Mouse (Mus musculus): ENCODE results near the gene Atg7. TPM values are rescaled to one million over a fixed set of nuclear protein-coding genes. Genes with fewer than 3 reads are reported as not detected.

The Atg7 gene
- polyA plus RNA-seq, 1 experiment: 25.3 TPM

DNA sequence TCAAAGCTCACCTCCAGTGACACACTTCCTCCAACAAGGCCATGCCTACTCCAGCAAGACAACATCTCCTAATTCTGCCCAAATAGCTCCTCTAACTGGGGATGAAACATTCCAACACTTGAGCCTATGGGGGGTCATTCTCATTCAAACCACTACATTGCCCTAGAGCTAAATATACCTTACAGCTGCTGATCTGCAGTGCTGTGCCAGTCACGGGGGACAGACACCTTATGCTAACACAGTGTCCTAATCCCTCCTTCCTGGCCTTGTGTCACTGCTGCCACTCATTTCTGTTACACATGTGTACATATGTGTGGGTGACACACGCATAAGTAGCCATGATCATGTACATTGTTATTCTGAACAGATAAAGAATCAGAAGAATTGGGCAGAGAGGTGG is 127.4 kb downstream of the Atg7 start:
- no peak overlapping the region for H3K4me3 ChIP-seq (ENCODE audit: insufficient read depth, low read length)
- H3K27ac ChIP-seq (ENCODE audit: insufficient read depth, low read length): no peak overlapping the region
- peaks cover 8% of the 10 kb centered on the region; the same call in 1 of the 2 replicates for H3K4me1 ChIP-seq (ENCODE audit: control insufficient read depth, insufficient read depth, low read length)
- TF ChIP-seq POLR2A (IDR thresholded peaks at IDR 0.05; ENCODE audit: extremely low read depth, insufficient read depth, low read length) (no peak), CTCF (IDR thresholded peaks at IDR 0.05; ENCODE audit: extremely low read depth, insufficient read depth, low read length) (no peak)

DNA sequence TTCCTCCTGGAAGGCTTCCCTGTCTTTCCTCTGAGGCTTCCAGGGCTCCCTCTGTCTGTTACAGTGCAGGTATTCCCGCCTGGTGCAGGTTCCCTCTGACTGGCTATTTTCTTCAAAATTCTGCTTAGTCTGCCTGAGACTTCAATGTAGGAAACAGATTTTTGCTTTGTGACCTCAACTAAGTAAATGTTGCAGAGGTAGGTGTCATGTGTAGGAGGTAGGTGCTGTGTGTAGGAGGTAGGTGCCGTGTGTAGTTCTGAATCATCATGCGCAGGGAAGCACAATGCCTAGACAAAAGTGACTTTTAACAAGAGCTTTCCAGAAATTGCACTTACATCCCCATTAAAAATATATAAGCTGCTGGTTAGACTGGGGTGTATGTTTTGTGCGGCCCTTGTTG is 128.6 kb downstream of the Atg7 start:
- H3K27ac ChIP-seq (ENCODE audit: insufficient read depth, low read length): no peak overlapping the region
- H3K4me1 ChIP-seq (ENCODE audit: control insufficient read depth, insufficient read depth, low read length): peaks cover 8% of the 10 kb centered on the region; the same call in 1 of the 2 replicates
- no peak overlapping the region for H3K4me3 ChIP-seq (ENCODE audit: insufficient read depth, low read length)
- no peak for TF ChIP-seq CTCF (IDR thresholded peaks at IDR 0.05; ENCODE audit: extremely low read depth, insufficient read depth, low read length)
- no peak for TF ChIP-seq POLR2A (IDR thresholded peaks at IDR 0.05; ENCODE audit: extremely low read depth, insufficient read depth, low read length)

DNA sequence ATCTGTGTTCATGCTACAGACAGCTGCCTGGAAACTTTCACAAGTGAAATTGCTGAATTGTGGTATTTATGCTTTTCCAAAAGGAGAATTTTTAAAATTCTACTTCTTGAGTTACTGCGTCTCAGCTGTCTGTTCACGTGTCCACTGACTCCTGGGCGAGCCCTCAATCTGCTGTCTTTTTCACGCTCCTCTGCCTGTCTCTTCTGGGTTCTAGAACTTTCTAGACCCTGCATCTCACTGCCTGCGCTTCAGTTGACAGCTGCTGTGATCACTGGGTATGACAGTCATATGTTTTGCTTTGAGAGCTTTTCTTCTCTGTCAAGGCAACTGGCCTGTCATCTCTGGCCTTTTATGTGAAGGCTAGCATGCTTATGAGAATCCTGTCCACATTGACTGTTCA is 132.3 kb downstream of the Atg7 start:
- no peak for TF ChIP-seq CTCF (IDR thresholded peaks at IDR 0.05; ENCODE audit: extremely low read depth, insufficient read depth, low read length)
- no peak for TF ChIP-seq POLR2A (IDR thresholded peaks at IDR 0.05; ENCODE audit: extremely low read depth, insufficient read depth, low read length)
- Histone ChIP-seq H3K27ac (ENCODE audit: insufficient read depth, low read length) (no peak overlapping the region), H3K4me3 (ENCODE audit: insufficient read depth, low read length) (no peak overlapping the region), H3K4me1 (ENCODE audit: control insufficient read depth, insufficient read depth, low read length) (peaks cover 8% of the 10 kb centered on the region; the same call in 1 of the 2 replicates)

DNA sequence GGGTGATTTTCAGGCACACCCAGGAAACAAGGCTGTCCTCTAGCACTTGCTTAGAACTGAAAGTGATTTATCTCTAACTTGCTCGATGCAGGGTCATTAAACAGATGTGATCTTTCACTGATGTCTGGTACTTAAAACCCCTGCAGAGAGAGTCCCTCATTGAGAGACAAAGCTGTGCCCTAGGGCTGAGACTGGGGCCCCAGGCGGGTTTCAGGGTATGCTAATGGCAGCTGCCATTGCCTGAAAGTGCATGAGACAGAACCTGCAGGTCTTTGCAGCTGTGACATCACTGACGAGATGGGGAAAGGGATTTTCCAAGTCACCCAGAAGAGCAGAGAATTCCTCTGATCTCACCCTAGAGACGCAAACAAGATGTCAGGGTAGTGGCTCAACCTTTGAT is 135.0 kb downstream of the Atg7 start:
- H3K4me1 ChIP-seq (ENCODE audit: control insufficient read depth, insufficient read depth, low read length): peaks cover 2% of the 10 kb centered on the region; the same call in 1 of the 2 replicates
- no peak overlapping the region for H3K4me3 ChIP-seq (ENCODE audit: insufficient read depth, low read length)
- TF ChIP-seq CTCF (IDR thresholded peaks at IDR 0.05; ENCODE audit: extremely low read depth, insufficient read depth, low read length): no peak
- TF ChIP-seq POLR2A (IDR thresholded peaks at IDR 0.05; ENCODE audit: extremely low read depth, insufficient read depth, low read length): no peak
- H3K27ac ChIP-seq (ENCODE audit: insufficient read depth, low read length): no peak overlapping the region

DNA sequence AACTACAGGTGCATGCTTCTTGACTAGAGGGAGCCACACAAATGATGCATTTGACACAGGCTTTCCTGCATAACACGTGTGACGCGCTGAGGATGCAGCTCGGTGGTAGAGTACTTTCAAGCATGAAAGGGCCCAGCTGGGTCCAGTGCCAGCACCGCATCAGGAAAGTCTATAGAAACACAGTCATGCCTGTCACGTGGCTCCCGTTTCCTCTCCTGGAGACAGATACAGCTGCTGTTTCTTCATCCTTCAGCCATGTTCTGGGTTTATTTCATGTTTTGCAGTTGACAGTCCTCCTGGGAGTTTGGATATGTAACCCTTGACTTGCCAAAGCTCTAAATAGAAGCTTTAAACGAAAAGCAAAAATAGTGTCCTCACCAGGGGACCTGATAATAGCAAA is 135.8 kb downstream of the Atg7 start:
- no peak overlapping the region for H3K4me3 ChIP-seq (ENCODE audit: insufficient read depth, low read length)
- peaks cover 2% of the 10 kb centered on the region; the same call in 1 of the 2 replicates for H3K4me1 ChIP-seq (ENCODE audit: control insufficient read depth, insufficient read depth, low read length)
- TF ChIP-seq POLR2A (IDR thresholded peaks at IDR 0.05; ENCODE audit: extremely low read depth, insufficient read depth, low read length) (no peak), CTCF (IDR thresholded peaks at IDR 0.05; ENCODE audit: extremely low read depth, insufficient read depth, low read length) (no peak)
- no peak overlapping the region for H3K27ac ChIP-seq (ENCODE audit: insufficient read depth, low read length)

DNA sequence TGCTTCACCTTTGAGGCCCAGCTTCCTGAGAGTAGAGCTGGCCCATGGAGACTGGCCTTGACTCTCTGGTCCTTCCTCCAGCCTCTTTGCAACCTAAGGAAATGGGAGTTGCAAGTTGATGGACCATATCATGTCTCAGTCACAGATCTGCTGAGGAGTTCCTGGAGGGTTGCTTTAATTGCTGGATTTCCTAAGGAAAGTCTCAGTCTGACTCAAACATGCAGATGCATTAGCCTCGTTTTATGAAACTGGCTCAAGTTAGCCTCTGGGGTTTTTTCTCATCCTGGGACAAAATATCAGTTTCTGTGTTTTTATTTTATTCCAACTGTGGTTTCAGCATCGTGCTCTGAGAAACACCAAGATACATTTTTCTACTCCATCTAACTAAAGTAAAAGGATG is 137.7 kb downstream of the Atg7 start:
- Histone ChIP-seq H3K4me1 (ENCODE audit: control insufficient read depth, insufficient read depth, low read length) (peaks cover 2% of the 10 kb centered on the region; the same call in 1 of the 2 replicates), H3K4me3 (ENCODE audit: insufficient read depth, low read length) (no peak overlapping the region), H3K27ac (ENCODE audit: insufficient read depth, low read length) (no peak overlapping the region)
- TF ChIP-seq CTCF (IDR thresholded peaks at IDR 0.05; ENCODE audit: extremely low read depth, insufficient read depth, low read length) (no peak), POLR2A (IDR thresholded peaks at IDR 0.05; ENCODE audit: extremely low read depth, insufficient read depth, low read length) (no peak)

DNA sequence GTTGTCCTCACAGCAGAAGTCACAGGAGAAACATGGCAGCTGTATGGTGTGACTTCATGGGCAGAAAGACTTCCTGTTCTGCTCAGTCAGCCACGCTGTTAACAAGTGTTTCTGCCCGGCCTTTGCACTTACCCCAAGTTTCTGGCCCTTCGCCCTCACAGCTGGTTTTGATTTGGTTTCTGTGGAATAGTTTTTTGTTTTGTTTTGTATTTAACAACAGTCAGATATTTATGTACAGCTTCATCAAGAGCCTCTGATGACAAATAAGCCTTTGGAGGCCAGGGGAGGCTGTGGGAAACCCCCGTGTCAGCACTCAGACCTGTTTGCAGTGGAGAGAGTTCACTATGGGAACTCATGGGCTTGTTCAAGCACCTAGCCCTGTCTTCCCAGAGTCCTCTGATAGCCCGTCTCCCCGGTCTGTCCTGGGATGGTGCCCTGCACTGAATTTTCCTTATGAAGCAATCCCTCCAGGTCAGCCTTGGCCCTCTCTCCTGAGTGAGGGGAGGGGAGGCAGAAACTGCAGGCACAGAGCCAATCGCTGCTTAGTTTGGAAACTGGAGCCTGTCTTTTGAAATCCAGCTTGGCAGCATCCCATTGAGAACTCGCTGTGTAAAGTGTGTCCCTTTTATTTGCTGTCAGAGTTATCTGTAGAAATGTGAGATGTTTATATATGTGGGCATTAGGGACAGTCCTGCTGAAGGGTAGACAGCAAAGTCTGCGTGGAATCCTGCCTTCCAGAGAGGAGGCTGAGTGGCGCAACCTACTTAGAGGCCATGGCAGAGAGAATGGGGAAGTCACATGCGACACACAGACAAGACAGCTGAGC is 138.7 kb downstream of the Atg7 start:
- no peak for TF ChIP-seq POLR2A (IDR thresholded peaks at IDR 0.05; ENCODE audit: extremely low read depth, insufficient read depth, low read length)
- TF ChIP-seq CTCF (IDR thresholded peaks at IDR 0.05; ENCODE audit: extremely low read depth, insufficient read depth, low read length): no peak
- no peak overlapping the region for H3K27ac ChIP-seq (ENCODE audit: insufficient read depth, low read length)
- H3K4me1 ChIP-seq (ENCODE audit: control insufficient read depth, insufficient read depth, low read length): peaks cover 2% of the 10 kb centered on the region; the same call in 1 of the 2 replicates

DNA sequence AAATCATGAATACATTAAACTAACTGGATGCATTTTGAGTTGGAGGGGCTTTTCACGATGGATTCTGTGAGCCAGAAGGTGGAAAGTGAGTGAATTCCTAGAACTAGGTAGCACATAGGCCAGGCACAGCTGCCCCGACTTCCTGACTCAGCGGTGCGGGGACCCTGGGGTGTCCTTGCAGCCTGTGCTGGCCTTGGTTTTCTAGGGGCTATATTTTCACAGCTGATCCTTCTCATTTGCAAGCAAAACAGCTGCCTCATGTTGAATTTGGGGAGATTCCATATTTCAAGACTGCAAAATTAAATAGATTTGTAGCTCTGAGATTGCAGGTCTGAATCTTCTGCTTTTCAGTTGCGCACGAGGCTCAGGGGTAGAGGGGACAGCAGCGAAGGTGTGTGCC is 139.6 kb downstream of the Atg7 start:
- TF ChIP-seq CTCF (IDR thresholded peaks at IDR 0.05; ENCODE audit: extremely low read depth, insufficient read depth, low read length) (no peak), POLR2A (IDR thresholded peaks at IDR 0.05; ENCODE audit: extremely low read depth, insufficient read depth, low read length) (no peak)
- Histone ChIP-seq H3K27ac (ENCODE audit: insufficient read depth, low read length) (no peak overlapping the region), H3K4me1 (ENCODE audit: control insufficient read depth, insufficient read depth, low read length) (peaks cover 2% of the 10 kb centered on the region; the same call in 1 of the 2 replicates), H3K4me3 (ENCODE audit: insufficient read depth, low read length) (no peak overlapping the region)

More for the DNA sequence above, 138.7 kb downstream of the Atg7 start:
- H3K4me3 ChIP-seq (ENCODE audit: insufficient read depth, low read length): no peak overlapping the region

DNA sequence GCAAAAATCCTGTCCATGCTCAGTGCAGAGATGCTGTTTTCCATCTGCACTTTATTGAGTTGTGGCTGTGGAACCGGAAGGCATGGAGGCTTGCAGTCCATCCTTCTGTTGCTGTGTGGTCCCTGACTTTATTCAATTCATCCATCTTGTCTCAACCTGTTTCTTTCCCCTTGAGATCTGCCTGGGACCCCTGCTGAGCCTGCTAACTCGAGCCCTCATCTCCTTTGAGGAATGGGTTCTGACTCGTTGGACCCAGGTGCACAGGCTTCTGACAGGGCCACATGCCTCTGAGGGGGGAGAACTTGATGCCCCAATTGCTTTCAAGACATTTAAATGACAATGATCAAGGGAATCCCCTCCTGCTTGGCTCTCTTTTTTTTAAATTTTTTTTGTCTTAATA is 143.6 kb downstream of the Atg7 start:
- H3K4me3 ChIP-seq (ENCODE audit: insufficient read depth, low read length): no peak overlapping the region
- H3K4me1 ChIP-seq (ENCODE audit: control insufficient read depth, insufficient read depth, low read length): peaks cover 2% of the 10 kb centered on the region; the same call in 1 of the 2 replicates
- H3K27ac ChIP-seq (ENCODE audit: insufficient read depth, low read length): no peak overlapping the region
- no peak for TF ChIP-seq POLR2A (IDR thresholded peaks at IDR 0.05; ENCODE audit: extremely low read depth, insufficient read depth, low read length)
- no peak for TF ChIP-seq CTCF (IDR thresholded peaks at IDR 0.05; ENCODE audit: extremely low read depth, insufficient read depth, low read length)

DNA sequence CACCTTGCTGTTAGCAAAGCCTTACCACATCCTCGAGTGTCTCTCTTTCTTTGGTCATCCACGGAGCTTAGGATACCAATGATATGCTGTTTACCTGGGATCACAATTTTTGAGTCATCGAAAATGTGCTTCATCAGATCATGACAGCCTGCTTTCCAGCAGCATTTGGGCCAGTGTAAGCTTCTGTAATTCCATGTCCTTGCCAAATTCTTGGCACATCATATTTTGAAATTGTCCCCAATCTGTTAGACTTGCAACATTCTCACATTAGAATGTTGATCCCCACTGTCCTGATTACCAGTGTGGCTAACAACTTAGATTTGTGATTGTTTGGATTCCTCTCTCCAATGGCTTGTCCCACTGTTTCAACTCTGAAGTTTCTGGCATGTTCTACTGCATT is 144.7 kb downstream of the Atg7 start:
- Histone ChIP-seq H3K4me1 (ENCODE audit: control insufficient read depth, insufficient read depth, low read length) (peaks cover 2% of the 10 kb centered on the region; the same call in 1 of the 2 replicates), H3K27ac (ENCODE audit: insufficient read depth, low read length) (no peak overlapping the region), H3K4me3 (ENCODE audit: insufficient read depth, low read length) (no peak overlapping the region)
- TF ChIP-seq POLR2A (IDR thresholded peaks at IDR 0.05; ENCODE audit: extremely low read depth, insufficient read depth, low read length) (no peak), CTCF (IDR thresholded peaks at IDR 0.05; ENCODE audit: extremely low read depth, insufficient read depth, low read length) (no peak)

Data from cortical plate, adult 2 months (tissue).